Mouse (Mus musculus) megakaryocyte, embryonic 14.5 days (primary cell): ENCODE measurements around the gene Prok2. TPM values are rescaled to one million over a fixed set of nuclear protein-coding genes. Genes with fewer than 3 reads are reported as not detected.

Experiments used
- H3K27me3 ChIP-seq: replicated peaks from 2 replicates; pipeline ENCODE3; 2012; ENCODE audit warnings: inconsistent platforms
- H3K36me3 ChIP-seq: replicated peaks from 2 replicates; pipeline ENCODE3; 2012; ENCODE audit warnings: low read length, inconsistent platforms, mixed read lengths
- H3K4me1 ChIP-seq: 2 replicates; pipeline ENCODE4 v1.6.1; 2012; ENCODE audit warnings: inconsistent platforms
- H3K4me3 ChIP-seq: replicated peaks from 2 replicates; pipeline ENCODE3; 2012; ENCODE audit warnings: moderate library complexity, mild to moderate bottlenecking, inconsistent platforms
- H3K9me3 ChIP-seq: 2 replicates; pipeline ENCODE4 v1.6.1; 2012; ENCODE audit warnings: inconsistent platforms
- FLI1 ChIP-seq: IDR thresholded peaks from 2 replicates; pipeline ENCODE4 v1.6.1; 2012; ENCODE audit warnings: low read length, inconsistent platforms, mixed read lengths
- GATA1 ChIP-seq: IDR thresholded peaks from 3 replicates; pipeline ENCODE4 v1.6.1; 2012; ENCODE audit warnings: mixed read lengths, low read length, inconsistent platforms, borderline replicate concordance
- polyA plus RNA-seq: library from polyadenylated mRNA; stranded (reverse); fragments of >175 nt; gene quantifications from 2 replicates; pipeline ENCODE4 v1.2.3, GENCODE M21; 2012; ENCODE audit warnings: low replicate concordance; ENCODE audit not compliant: insufficient read depth

Prok2 gene
- polyA plus RNA-seq, 1 experiment, result 0.46 TPM

DNA sequence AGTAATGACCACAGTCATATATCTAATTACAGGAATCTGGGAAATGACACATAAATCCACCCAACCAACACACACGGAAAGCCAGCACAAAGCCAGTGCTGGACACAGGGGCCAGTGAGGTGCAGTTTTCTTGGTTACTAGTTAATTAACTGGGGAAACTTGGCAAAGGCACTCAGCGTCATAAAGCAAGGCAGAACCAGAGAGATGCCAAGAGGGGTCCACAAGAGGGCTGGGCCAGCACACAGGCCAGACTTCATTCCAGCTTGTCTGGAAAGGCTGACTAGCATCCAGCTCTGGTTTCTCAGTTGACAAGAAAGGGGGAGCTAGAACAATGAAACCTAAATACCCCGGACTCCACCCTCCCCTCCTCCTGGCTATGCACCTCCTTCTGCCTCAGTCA is 25.7 kb downstream of the Prok2 start:
- Histone ChIP-seq H3K27me3 (peaks cover 38% of the 10 kb centered on the region), H3K9me3 (peaks cover 3% of the 10 kb centered on the region; the same call in 1 of the 2 replicates), H3K36me3 (no peaks in the 10 kb centered on the region), H3K4me3 (no peak overlapping the region), H3K4me1 (no peaks in the 10 kb centered on the region)
- TF ChIP-seq FLI1 (no peak), GATA1 (no peak)

DNA sequence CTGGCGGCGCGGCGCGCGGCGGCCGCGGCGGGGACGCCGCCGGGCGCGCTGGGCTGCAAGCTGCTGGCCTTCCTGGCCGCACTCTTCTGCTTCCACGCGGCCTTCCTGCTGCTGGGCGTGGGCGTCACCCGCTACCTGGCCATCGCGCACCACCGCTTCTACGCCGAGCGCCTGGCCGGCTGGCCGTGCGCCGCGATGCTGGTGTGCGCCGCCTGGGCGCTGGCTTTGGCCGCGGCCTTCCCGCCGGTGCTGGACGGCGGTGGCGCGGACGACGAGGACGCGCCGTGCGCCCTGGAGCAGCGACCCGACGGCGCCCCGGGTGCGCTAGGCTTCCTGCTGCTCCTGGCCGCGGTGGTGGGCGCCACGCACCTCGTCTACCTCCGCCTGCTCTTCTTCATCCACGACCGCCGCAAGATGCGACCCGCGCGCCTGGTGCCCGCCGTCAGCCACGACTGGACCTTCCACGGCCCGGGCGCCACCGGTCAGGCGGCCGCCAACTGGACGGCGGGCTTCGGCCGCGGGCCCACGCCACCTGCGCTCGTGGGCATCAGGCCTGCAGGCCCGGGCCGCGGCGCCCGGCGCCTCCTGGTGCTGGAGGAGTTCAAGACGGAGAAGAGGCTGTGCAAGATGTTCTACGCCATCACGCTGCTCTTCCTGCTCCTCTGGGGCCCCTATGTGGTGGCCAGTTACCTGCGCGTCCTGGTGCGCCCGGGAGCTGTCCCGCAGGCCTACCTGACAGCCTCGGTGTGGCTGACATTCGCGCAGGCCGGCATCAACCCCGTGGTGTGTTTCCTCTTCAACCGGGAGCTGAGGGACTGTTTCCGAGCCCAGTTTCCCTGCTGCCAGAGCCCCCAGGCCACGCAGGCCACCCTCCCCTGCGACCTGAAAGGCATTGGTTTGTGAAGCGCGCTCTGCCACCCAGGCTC is 33.0 kb downstream of the Prok2 start:
- TF ChIP-seq FLI1, result no peak
- TF ChIP-seq GATA1, result no peak
- Histone ChIP-seq H3K27me3 (peaks cover 93% of the 10 kb centered on the region), H3K4me3 (peak overlapping the region; percentile 90), H3K4me1 (peaks cover 12% of the 10 kb centered on the region), H3K9me3 (no peaks in the 10 kb centered on the region), H3K36me3 (no peaks in the 10 kb centered on the region)

DNA sequence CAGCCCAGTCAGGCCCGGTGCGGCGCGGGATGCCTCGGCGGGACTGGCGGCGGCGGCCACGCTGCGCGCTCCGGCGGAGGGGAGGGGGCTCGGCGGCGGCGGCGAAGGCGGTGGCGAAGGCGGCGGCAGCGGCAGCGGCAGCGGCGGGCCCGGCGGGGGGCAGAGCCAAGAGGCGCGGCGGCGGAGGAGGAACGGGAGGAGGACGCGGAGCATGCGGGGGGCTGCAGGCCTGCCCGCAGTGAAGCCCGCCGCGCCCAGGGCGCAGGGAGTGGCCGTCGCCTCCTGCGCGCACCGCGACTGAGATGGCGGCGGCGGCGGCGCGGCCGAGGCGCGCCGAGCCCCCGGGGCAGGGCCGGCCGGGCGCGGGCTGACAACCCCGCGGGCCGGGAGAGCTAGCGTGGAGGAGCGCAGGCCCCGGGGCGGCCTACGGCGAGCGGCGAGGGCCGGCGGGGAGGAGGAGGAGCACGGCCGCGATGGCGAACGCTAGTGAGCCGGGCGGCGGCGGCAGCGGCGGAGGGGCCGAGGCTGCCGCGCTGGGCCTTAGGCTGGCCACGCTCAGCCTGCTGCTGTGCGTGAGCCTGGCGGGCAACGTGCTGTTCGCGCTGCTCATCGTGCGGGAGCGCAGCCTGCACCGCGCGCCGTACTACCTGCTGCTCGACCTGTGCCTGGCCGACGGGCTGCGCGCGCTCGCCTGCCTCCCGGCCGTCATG is 33.8 kb downstream of the Prok2 start, which contains the start of gene Gpr27:
Gene Gpr27 (plus strand): TSS at position 474 of the 710 bp plus-strand sequence.
- TF ChIP-seq GATA1 (no peak), FLI1 (no peak)
- H3K4me3 ChIP-seq, result peak within 1 kb of the TSS; percentile 90
- H3K27me3 ChIP-seq, result peaks cover 87% of the 10 kb centered on the region
- H3K9me3 ChIP-seq, result no peaks in the 10 kb centered on the region
- H3K4me1 ChIP-seq, result peaks cover 12% of the 10 kb centered on the region
- no peaks in the 10 kb centered on the region for H3K36me3 ChIP-seq

DNA sequence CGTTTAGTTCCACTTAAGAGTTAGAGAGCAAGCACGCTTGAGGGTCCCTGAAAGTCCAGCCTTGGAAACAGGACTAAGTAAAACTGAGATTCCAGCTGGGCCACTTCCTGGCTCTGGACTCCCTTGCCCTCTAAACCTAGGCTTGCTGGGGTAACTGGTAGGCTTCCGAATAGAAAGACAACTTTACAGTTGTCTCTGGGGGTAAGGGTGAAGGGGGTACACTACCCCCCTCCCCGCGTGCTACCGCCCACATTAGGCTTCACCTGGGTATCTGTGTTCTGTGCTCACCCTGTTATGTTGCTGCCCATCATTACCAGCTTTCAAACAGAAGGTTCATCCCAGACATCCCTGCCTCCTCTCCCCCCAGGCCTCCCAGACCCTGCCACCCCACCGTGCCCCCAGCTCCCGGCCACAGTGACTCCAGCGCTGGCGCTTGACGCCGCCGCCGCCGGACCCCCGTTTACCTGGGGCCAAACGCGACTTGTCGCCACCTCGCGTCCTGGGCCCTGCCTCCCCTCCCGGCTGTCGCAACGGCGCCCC is 34.5 kb downstream of the Prok2 start:
- H3K27me3 ChIP-seq, result peaks cover 86% of the 10 kb centered on the region
- peaks cover 12% of the 10 kb centered on the region for H3K4me1 ChIP-seq
- H3K9me3 ChIP-seq, result no peaks in the 10 kb centered on the region
- no peak for TF ChIP-seq FLI1
- no peak for TF ChIP-seq GATA1
- no peaks in the 10 kb centered on the region for H3K36me3 ChIP-seq
- H3K4me3 ChIP-seq, result peak overlapping the region; percentile 90

DNA sequence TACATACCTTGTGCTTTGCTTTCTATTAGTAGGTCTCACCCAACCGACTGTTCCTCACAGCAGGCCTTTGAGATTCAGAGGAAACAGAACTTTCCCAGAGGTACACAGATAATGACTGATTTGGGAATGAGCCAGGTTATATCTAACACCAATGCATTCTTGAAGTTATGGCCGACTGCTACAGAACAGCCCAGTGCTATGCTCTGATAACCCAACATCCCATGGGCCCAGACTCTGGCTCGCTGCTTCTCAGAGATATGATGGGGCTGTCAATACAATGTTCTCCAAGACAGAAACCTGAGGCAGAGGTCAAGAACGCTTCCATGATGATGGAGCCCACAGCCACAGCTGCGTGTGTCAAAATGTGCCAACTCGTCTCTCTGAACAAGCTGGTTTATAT is 37.7 kb downstream of the Prok2 start:
- Histone ChIP-seq H3K9me3 (peaks cover 11% of the 10 kb centered on the region), H3K27me3 (peaks cover 68% of the 10 kb centered on the region), H3K4me3 (no peak overlapping the region), H3K4me1 (peaks cover 16% of the 10 kb centered on the region), H3K36me3 (no peaks in the 10 kb centered on the region)
- TF ChIP-seq GATA1, result no peak

DNA sequence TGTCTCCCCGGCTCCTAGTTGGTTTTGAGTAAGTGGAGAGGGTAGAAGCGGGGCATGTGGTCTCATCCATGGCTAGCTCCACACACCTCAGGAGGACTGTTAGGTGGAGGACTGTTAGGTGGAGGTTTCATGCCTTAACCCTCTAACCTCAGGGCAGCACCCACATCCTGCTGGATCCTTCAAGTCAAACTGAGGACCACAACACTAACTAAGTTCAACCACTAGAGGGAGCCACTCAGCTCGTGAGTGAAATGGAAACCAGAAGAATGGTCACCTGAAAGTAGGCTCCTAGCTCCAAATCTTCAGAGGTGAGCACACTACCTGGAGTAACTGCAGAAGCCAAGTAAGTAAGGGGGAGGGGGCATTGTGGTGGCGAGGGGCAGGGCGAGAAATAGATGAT is 41.3 kb downstream of the Prok2 start:
- Histone ChIP-seq H3K4me1 (peaks cover 5% of the 10 kb centered on the region; the same call in 1 of the 2 replicates), H3K9me3 (peaks cover 11% of the 10 kb centered on the region), H3K27me3 (peaks cover 34% of the 10 kb centered on the region), H3K4me3 (no peak overlapping the region), H3K36me3 (no peaks in the 10 kb centered on the region)
- no peak for TF ChIP-seq FLI1
- TF ChIP-seq GATA1, result no peak

DNA sequence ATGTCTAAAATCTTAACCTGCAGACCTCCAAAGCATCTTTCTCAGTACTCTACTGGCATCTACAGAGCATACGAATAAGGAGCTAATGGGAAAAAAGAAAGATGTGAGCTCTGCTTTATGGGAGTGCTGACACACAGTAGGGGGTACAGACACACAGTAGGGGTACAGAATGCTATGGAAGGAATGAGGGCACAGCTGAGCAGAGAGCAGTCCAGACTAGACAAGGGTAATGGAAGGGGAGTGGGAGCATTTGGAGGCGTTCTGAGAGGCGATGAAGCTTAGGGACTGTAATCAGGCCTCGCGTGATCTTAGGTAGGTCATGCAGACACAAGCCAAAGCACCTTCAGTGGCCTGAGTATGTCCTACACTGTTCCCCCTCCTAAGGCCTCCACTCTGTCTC is 42.2 kb downstream of the Prok2 start:
- H3K4me3 ChIP-seq, result no peak overlapping the region
- peaks cover 30% of the 10 kb centered on the region for H3K27me3 ChIP-seq
- H3K9me3 ChIP-seq, result peaks cover 11% of the 10 kb centered on the region
- H3K36me3 ChIP-seq, result no peaks in the 10 kb centered on the region
- peaks cover 5% of the 10 kb centered on the region; the same call in 1 of the 2 replicates for H3K4me1 ChIP-seq
- TF ChIP-seq GATA1, result no peak
- TF ChIP-seq FLI1, result no peak

DNA sequence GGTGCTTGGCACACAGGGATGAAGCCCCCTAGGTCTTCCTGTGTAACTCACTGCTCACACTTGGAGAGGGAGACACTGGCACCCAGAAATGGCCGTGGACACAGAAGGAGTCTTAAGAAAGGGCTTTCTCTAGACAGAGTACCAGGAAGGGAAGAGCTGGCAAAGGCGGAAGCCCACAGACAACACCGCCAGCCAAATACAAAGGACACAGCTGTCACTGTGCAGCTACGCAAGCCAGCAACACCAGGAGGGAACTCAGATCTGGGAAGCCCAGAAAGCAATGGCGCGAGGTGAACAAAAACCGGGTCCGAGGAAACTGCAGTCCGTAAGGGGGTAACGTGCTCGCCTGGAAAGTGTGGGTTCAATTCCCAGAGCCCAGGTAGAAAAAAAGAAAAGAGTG is 48.1 kb downstream of the Prok2 start:
- no peak for TF ChIP-seq GATA1
- TF ChIP-seq FLI1, result no peak
- Histone ChIP-seq H3K9me3 (no peaks in the 10 kb centered on the region), H3K4me3 (no peak overlapping the region), H3K27me3 (peaks cover 25% of the 10 kb centered on the region), H3K4me1 (no peaks in the 10 kb centered on the region), H3K36me3 (no peaks in the 10 kb centered on the region)

DNA sequence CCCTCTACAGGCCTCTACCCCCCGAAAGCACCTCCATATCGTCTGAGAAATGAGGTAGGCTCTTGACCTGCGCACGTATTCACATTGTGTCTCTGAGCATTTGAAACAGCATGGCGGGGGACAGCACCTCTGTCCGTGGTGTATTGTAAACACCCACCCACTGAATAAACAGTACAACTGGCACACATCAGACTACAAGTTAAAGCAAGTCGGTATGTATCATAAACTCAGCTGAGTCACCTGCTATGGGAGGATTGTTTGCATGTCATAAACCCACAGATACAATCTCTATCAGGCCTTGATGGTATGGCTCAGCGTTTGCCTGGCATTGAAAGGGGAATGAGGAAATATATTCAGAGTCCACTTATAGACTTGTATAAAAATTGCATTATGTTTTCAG is 48.9 kb downstream of the Prok2 start:
- no peak for TF ChIP-seq GATA1
- no peak for TF ChIP-seq FLI1
- Histone ChIP-seq H3K4me1 (no peaks in the 10 kb centered on the region), H3K27me3 (peaks cover 26% of the 10 kb centered on the region), H3K9me3 (no peaks in the 10 kb centered on the region), H3K36me3 (no peaks in the 10 kb centered on the region), H3K4me3 (no peak overlapping the region)

DNA sequence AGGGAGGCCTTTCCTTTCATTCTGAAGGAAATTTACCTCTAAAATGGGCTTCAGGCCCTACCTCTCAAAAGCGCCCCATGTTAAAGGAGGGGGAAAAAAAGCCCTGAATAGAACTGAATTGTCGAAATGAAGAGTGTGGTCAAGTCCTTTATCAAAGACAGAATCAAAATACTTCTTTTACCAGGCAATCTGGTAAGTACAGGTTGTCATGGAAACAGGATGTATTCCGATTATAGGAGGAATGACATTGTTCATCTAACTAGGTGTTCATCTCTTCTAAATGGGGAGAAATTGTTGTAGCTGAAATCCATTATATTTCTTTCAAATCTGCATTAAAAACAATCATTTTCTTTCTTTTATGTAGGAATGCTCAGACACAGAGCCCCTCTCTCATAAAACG is 51.7 kb downstream of the Prok2 start:
- TF ChIP-seq FLI1, result no peak
- TF ChIP-seq GATA1, result no peak
- Histone ChIP-seq H3K27me3 (peaks cover 23% of the 10 kb centered on the region), H3K9me3 (no peaks in the 10 kb centered on the region), H3K4me1 (no peaks in the 10 kb centered on the region), H3K4me3 (no peak overlapping the region), H3K36me3 (no peaks in the 10 kb centered on the region)
